Mouse (Mus musculus) lung, postnatal 0 days (tissue): ENCODE data around the gene Mindy4.

Experiments used
- CTCF ChIP-seq: IDR thresholded peaks from 2 replicates; pipeline ENCODE4 v1.5.1; 2016; ENCODE audit warnings: antibody characterized with exemption, mild to moderate bottlenecking
- EP300 ChIP-seq: IDR thresholded peaks from 2 replicates; pipeline ENCODE4 v1.6.1; 2016; ENCODE audit warnings: antibody characterized with exemption, mild to moderate bottlenecking, control low read depth

DNA sequence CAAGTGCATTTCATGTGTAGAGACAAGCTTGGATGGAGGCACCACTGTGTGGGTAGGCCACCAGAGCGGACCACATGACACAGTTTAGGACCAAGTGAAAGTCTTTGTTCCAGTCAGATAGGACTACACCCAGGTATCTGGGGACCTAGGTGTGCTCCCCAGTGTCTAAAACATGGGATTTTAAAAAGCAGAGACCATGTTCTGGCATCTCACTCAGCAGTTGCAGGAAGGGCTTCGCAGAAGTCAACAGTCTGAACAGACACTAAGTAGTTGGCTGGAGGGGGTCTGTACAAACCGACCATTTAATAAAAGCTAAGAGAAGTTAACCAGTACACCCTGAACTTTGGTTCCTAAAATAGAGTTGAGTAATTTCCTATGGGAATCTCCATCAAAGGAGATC lies 10.0 kb upstream of the Mindy4 start:
- TF ChIP-seq CTCF (no peak), EP300 (no peak)
